Mouse (Mus musculus): ENCODE measurements around the gene Gm21885.

DNA sequence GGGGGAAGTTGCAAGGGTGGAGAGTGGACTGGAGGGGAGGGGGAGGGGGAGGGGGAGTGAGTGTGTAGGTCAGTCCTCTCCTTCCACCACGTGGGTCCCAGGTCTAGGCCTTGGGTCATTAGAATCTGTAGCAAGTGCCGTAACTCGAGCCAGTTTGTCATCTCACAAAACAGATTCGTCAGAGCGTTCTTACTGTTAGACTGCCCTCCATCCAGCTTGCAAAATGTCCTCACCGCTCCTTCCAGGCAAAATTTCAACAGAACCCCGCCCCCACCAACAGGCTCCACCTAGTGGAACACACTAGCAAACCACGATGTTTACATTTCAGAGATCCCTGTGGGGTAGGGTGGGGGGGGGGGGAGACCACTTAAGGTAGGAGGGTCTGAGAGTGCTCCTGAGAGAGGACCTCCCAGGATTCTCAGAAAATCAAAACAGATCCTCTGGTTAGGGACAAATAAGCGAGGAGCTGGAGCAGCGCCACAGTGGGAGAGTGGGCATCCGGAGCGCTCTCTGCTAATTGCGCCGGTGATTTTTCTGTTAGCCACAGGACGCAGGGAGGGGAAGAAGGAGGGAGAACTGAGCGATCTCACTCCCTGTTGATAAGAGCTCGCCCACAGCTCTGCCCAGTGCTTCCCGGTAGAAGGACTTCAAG, 16.4 kb upstream of the Gm21885 start:
- TF ChIP-seq CTCF (IDR thresholded peaks at IDR 0.05; ENCODE audit: low read depth, low read length) (no peak), POLR2A (IDR thresholded peaks at IDR 0.05; ENCODE audit: insufficient read depth, low read length) (no peak)

Data from ES-Bruce4 (cell line).